Mouse (Mus musculus) liver, adult 2 months (tissue): ENCODE results near the gene Srbd1.

Experiments
- CTCF ChIP-seq: fragments of 200-500 bp; IDR thresholded peaks from 2 replicates; pipeline ENCODE4 v1.5.1; 2011; ENCODE audit warnings: low read depth, low read length, control low read depth
- POLR2A ChIP-seq: fragments of 200-500 bp; IDR thresholded peaks from 2 replicates; pipeline ENCODE4 v1.6.1; 2011; ENCODE audit warnings: low read length, control low read depth; ENCODE audit not compliant: insufficient read depth; ENCODE audit errors: extremely low read depth

DNA sequence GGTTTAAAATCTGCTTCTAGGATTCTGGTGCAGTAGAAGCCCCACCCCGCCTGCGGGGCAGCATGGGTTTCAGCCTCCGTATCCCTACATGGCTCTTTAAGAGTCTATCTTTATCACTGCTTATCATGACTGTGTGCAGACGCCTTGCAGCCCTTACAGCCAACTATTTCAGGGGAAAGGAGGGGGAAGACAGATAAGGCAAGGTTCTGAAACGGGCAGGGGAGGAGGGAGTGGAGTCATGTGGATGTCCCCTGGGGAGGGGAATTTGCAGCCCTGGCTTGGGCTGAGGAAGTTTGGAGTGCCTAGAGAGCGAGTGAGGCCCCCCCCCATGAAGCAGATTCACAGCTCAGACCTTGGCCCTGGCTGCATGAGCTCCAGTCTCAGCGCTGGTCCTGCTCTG is 40.6 kb upstream of the Srbd1 start:
- no peak for TF ChIP-seq POLR2A
- no peak for TF ChIP-seq CTCF
